Mouse (Mus musculus) forebrain, embryonic 13.5 days (tissue): ENCODE measurements around the gene Rgs12. TPM values are rescaled to one million over a fixed set of nuclear protein-coding genes. Genes with fewer than 3 reads are reported as not detected.

ENCODE experiments used
- ATAC-seq: fragments of 200-750 bp; cut with Nextera tagmentation; 2 replicates; pipeline ENCODE4 v1.8.0; 2017
- H3K27ac ChIP-seq: fragments of 300-500 bp; sonication (generic); 2 replicates; pipeline ENCODE4 v1.5.1; 2015; ENCODE audit warnings: inconsistent platforms, mild to moderate bottlenecking, moderate library complexity
- H3K27me3 ChIP-seq: fragments of 300-500 bp; sonication (generic); 2 replicates; pipeline ENCODE4 v1.6.1; 2015; ENCODE audit warnings: mild to moderate bottlenecking, inconsistent platforms
- H3K36me3 ChIP-seq: fragments of 300-500 bp; sonication (generic); 2 replicates; pipeline ENCODE4 v1.6.1; 2015; ENCODE audit warnings: mild to moderate bottlenecking, inconsistent platforms; ENCODE audit not compliant: poor library complexity, severe bottlenecking
- H3K4me1 ChIP-seq: fragments of 300-500 bp; sonication (generic); 2 replicates; pipeline ENCODE4 v1.6.1; 2015; ENCODE audit warnings: inconsistent platforms
- H3K4me2 ChIP-seq: fragments of 300-500 bp; sonication (generic); 2 replicates; pipeline ENCODE4 v1.6.1; 2015; ENCODE audit warnings: inconsistent platforms, mild to moderate bottlenecking, moderate library complexity
- H3K4me3 ChIP-seq: fragments of 300-500 bp; sonication (generic); 2 replicates; pipeline ENCODE4 v1.5.1; 2015; ENCODE audit warnings: mild to moderate bottlenecking, inconsistent platforms
- H3K9ac ChIP-seq: fragments of 300-500 bp; sonication (generic); 2 replicates; pipeline ENCODE4 v1.6.1; 2015; ENCODE audit warnings: mild to moderate bottlenecking, inconsistent platforms
- H3K9me3 ChIP-seq: fragments of 300-500 bp; sonication (generic); replicated peaks from 2 replicates; pipeline ENCODE4 v1.6.1; 2016; ENCODE audit warnings: inconsistent platforms
- WGBS: fragments of 180-500 bp; shearing (Covaris S2); methylation state at CpG from one replicate; pipeline ENCODE4 v1.1.7; 2015; 5-methylcytosine and 5-hydroxymethylcytosine counted together
- polyA plus RNA-seq: library from polyadenylated mRNA; unstranded; fragments of >200 nt; fragmentation: Nextera tagmentation; extraction: Ambion mirVana; gene quantifications from 2 replicates; pipeline ENCODE4 v1.2.1, GENCODE M21; 2015

Gene Rgs12
- polyA plus RNA-seq, 1 experiment from 2014 or later: 64.7 TPM

- no peaks in the 10 kb centered on the region for H3K27me3 ChIP-seq
- H3K9me3 ChIP-seq: no peaks in the 10 kb centered on the region
- peaks cover 10% of the 10 kb centered on the region; the same call in 1 of the 2 replicates for H3K36me3 ChIP-seq
- peak; percentile 79 for ATAC-seq
- H3K27ac ChIP-seq: no peak overlapping the region
- no peak overlapping the region for H3K4me2 ChIP-seq
- H3K9ac ChIP-seq: no peak overlapping the region
- 31% methylated on average over 1 of the region's 1 CpGs for WGBS
- peaks cover 15% of the 10 kb centered on the region for H3K4me1 ChIP-seq
- H3K4me3 ChIP-seq: no peak overlapping the region
Observed at GRCm38 (mm10) chr5:34915801-34916200, 33.4 kb upstream of the Rgs12 start.

GRCm38 (mm10) chr5:34917234-34917655, 32.0 kb upstream of the Rgs12 start:
- Histone ChIP-seq H3K9ac (peak overlapping the region; percentile 7; the same call in 1 of the 2 replicates), H3K27me3 (no peaks in the 10 kb centered on the region), H3K36me3 (peaks cover 11% of the 10 kb centered on the region), H3K27ac (peak overlapping the region; percentile 41), H3K4me2 (no peak overlapping the region; the same call in 1 of the 2 replicates), H3K9me3 (no peaks in the 10 kb centered on the region), H3K4me1 (peaks cover 15% of the 10 kb centered on the region), H3K4me3 (no peak overlapping the region)
- WGBS: 41% methylated on average over 10 of the region's 10 CpGs
- peak; percentile 65 for ATAC-seq

GRCm38 (mm10) chr5:34918785-34919184, 30.5 kb upstream of the Rgs12 start:
- Histone ChIP-seq H3K4me1 (peaks cover 15% of the 10 kb centered on the region), H3K36me3 (peaks cover 26% of the 10 kb centered on the region), H3K4me3 (no peak overlapping the region), H3K9me3 (no peaks in the 10 kb centered on the region), H3K4me2 (no peak overlapping the region), H3K9ac (no peak overlapping the region), H3K27me3 (no peaks in the 10 kb centered on the region), H3K27ac (no peak overlapping the region)
- WGBS: 93% methylated on average over 3 of the region's 3 CpGs
- ATAC-seq: no peak

- Histone ChIP-seq H3K9me3 (no peaks in the 10 kb centered on the region; the same call in 1 of the 2 replicates), H3K4me3 (no peak overlapping the region), H3K4me1 (peaks cover 2% of the 10 kb centered on the region), H3K27ac (no peak overlapping the region), H3K9ac (no peak overlapping the region), H3K36me3 (peaks cover 45% of the 10 kb centered on the region), H3K4me2 (no peak overlapping the region), H3K27me3 (no peaks in the 10 kb centered on the region)
- 82% methylated on average over 6 of the region's 6 CpGs for WGBS
- ATAC-seq: no peak
Observed at GRCm38 (mm10) chr5:34922531-34922930, 26.7 kb upstream of the Rgs12 start.

GRCm38 (mm10) chr5:34923920-34924319, 25.3 kb upstream of the Rgs12 start:
- Histone ChIP-seq H3K36me3 (peaks cover 45% of the 10 kb centered on the region), H3K4me1 (no peaks in the 10 kb centered on the region), H3K4me3 (no peak overlapping the region), H3K9ac (no peak overlapping the region), H3K27me3 (no peaks in the 10 kb centered on the region), H3K4me2 (no peak overlapping the region), H3K9me3 (no peaks in the 10 kb centered on the region; the same call in 1 of the 2 replicates), H3K27ac (no peak overlapping the region)
- ATAC-seq: no peak
- WGBS: 90% methylated on average over 4 of the region's 4 CpGs

- Histone ChIP-seq H3K27ac (no peak overlapping the region), H3K27me3 (no peaks in the 10 kb centered on the region), H3K4me2 (no peak overlapping the region), H3K36me3 (peaks cover 45% of the 10 kb centered on the region), H3K4me1 (no peaks in the 10 kb centered on the region), H3K9ac (no peak overlapping the region), H3K4me3 (no peak overlapping the region), H3K9me3 (no peaks in the 10 kb centered on the region; the same call in 1 of the 2 replicates)
- WGBS: 89% methylated on average over 7 of the region's 7 CpGs
- no peak for ATAC-seq
Observed at GRCm38 (mm10) chr5:34924519-34924918, 24.7 kb upstream of the Rgs12 start.

GRCm38 (mm10) chr5:34927648-34928047, 21.6 kb upstream of the Rgs12 start:
- no peak overlapping the region for H3K4me2 ChIP-seq
- ATAC-seq: no peak
- peaks cover 30% of the 10 kb centered on the region for H3K36me3 ChIP-seq
- H3K27me3 ChIP-seq: no peaks in the 10 kb centered on the region
- H3K27ac ChIP-seq: no peak overlapping the region
- no peak overlapping the region for H3K9ac ChIP-seq
- no peaks in the 10 kb centered on the region; the same call in 1 of the 2 replicates for H3K9me3 ChIP-seq
- H3K4me3 ChIP-seq: no peak overlapping the region
- H3K4me1 ChIP-seq: peaks cover 15% of the 10 kb centered on the region
- 94% methylated on average over 4 of the region's 4 CpGs for WGBS

GRCm38 (mm10) chr5:34930151-34930975, 18.9 kb upstream of the Rgs12 start:
- 0 out of 2 replicates have a peak, but pooled peaks cover 3% of the 10 kb centered on the region for H3K36me3 ChIP-seq
- 85% methylated on average over 9 of the region's 9 CpGs for WGBS
- no peak for ATAC-seq
- no peak overlapping the region for H3K9ac ChIP-seq
- no peak overlapping the region for H3K27ac ChIP-seq
- peaks cover 15% of the 10 kb centered on the region for H3K4me1 ChIP-seq
- no peak overlapping the region for H3K4me3 ChIP-seq
- H3K9me3 ChIP-seq: no peaks in the 10 kb centered on the region; the same call in 1 of the 2 replicates
- H3K27me3 ChIP-seq: no peaks in the 10 kb centered on the region
- no peak overlapping the region for H3K4me2 ChIP-seq

GRCm38 (mm10) chr5:34931091-34931490, 18.2 kb upstream of the Rgs12 start:
- no peaks in the 10 kb centered on the region for H3K36me3 ChIP-seq
- no peak for ATAC-seq

GRCm38 (mm10) chr5:34931516-34932457, 17.5 kb upstream of the Rgs12 start:
- Histone ChIP-seq H3K27me3 (no peaks in the 10 kb centered on the region), H3K4me1 (peaks cover 15% of the 10 kb centered on the region), H3K9me3 (no peaks in the 10 kb centered on the region), H3K27ac (peak overlapping the region; percentile 27; the same call in 1 of the 2 replicates), H3K4me2 (no peak overlapping the region), H3K9ac (no peak overlapping the region), H3K36me3 (no peaks in the 10 kb centered on the region), H3K4me3 (no peak overlapping the region)
- 49% methylated on average over 11 of the region's 11 CpGs for WGBS
- ATAC-seq: no peak

More at GRCm38 (mm10) chr5:34931091-34931490, 18.2 kb upstream of the Rgs12 start:
- WGBS: 88% methylated on average over 2 of the region's 2 CpGs
- no peaks in the 10 kb centered on the region; the same call in 1 of the 2 replicates for H3K9me3 ChIP-seq
- no peaks in the 10 kb centered on the region for H3K27me3 ChIP-seq
- H3K4me3 ChIP-seq: no peak overlapping the region
- H3K4me2 ChIP-seq: no peak overlapping the region
- peak overlapping the region; percentile 15 for H3K27ac ChIP-seq
- peaks cover 15% of the 10 kb centered on the region for H3K4me1 ChIP-seq
- H3K9ac ChIP-seq: no peak overlapping the region

GRCm38 (mm10) chr5:34932458-34932806, 16.8 kb upstream of the Rgs12 start:
- Histone ChIP-seq H3K9me3 (no peaks in the 10 kb centered on the region), H3K27me3 (no peaks in the 10 kb centered on the region), H3K27ac (0 out of 2 replicates have a peak overlapping the region, but pooled peaks have one; percentile 27), H3K4me2 (no peak overlapping the region), H3K9ac (no peak overlapping the region), H3K4me1 (peaks cover 15% of the 10 kb centered on the region), H3K36me3 (no peaks in the 10 kb centered on the region), H3K4me3 (no peak overlapping the region)
- 32% methylated on average over 4 of the region's 4 CpGs for WGBS
- ATAC-seq: no peak

GRCm38 (mm10) chr5:34933461-34933860, 15.8 kb upstream of the Rgs12 start:
- peaks cover 15% of the 10 kb centered on the region for H3K4me1 ChIP-seq
- H3K4me2 ChIP-seq: no peak overlapping the region
- no peak overlapping the region for H3K4me3 ChIP-seq
- WGBS: 98% methylated on average over 1 of the region's 1 CpGs
- no peaks in the 10 kb centered on the region for H3K27me3 ChIP-seq
- H3K36me3 ChIP-seq: no peaks in the 10 kb centered on the region
- no peaks in the 10 kb centered on the region for H3K9me3 ChIP-seq
- no peak overlapping the region for H3K9ac ChIP-seq
- H3K27ac ChIP-seq: no peak overlapping the region
- no peak for ATAC-seq
